Mouse (Mus musculus): ENCODE measurements around the gene Tmem258. TPM values are rescaled to one million over a fixed set of nuclear protein-coding genes. Genes with fewer than 3 reads are reported as not detected.
A peak's percentile ranks its signal among the peaks of the same experiment; 100 is the strongest.
"Not testable (repeated sequence)": the region's sequence is repeated elsewhere in the genome, so short reads cannot be mapped to it uniquely, and the experiment has no call there.

Gene Tmem258
- total RNA-seq (2014; rRNA removed) (41.1 and 63.0 TPM in 2 replicates), polyA plus RNA-seq (2012; rRNA removed) (80.0 and 133 TPM in 2 replicates)

GRCm38 (mm10) chr19:10203848-10204615, at the start of gene Tmem258, which contains the start of gene Fen1:
Tmem258 (plus strand) TSS chr19:10204014.
Fen1 (minus strand) TSS chr19:10204169.
- WGBS: under 1% methylated on average over 40 of the region's 40 CpGs
- peaks cover 5% of the 10 kb centered on the region; the same call in 1 of the 2 replicates for H3K36me3 ChIP-seq (ENCODE audit: control insufficient read depth, insufficient read depth, low read length)

DNA sequence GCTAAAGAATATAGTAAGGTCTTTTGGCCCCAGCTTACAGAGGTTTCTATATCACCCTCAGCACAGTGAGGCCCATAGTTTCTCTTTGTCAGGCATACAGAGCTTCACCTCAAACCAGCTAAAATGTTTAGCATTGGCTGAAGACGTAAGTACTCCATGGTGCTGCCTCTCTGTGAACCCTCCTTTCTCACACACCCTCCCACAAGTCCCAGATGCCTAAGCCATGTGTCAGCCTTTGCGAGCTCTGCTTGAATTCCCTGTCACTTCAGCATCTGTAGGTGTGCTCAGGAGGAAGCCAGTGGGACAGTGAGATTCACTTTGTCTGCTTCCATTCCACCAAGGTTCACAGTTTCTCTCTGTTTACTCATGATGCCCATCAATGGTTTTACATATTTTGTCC, 46.1 kb upstream of the Tmem258 start:
- H3K36me3 ChIP-seq (ENCODE audit: control insufficient read depth, insufficient read depth, low read length): no peaks in the 10 kb centered on the region
- no peaks in the 10 kb centered on the region for H3K4me1 ChIP-seq (ENCODE audit: control insufficient read depth, insufficient read depth, low read length)
- WGBS: 96% methylated on average over 2 of the region's 2 CpGs
- no peaks in the 10 kb centered on the region for H3K27me3 ChIP-seq (ENCODE audit: control insufficient read depth, insufficient read depth, low read length)
- no peak overlapping the region for H3K4me3 ChIP-seq (ENCODE audit: insufficient read depth, low read depth, low read length)
- no peaks in the 10 kb centered on the region for H3K79me2 ChIP-seq (ENCODE audit: control insufficient read depth, insufficient read depth, low read length)
- TF ChIP-seq POLR2A (IDR thresholded peaks at IDR 0.05; ENCODE audit: extremely low read depth, insufficient read depth, low read length): no peak
- no peak for TF ChIP-seq CTCF (IDR thresholded peaks at IDR 0.05; ENCODE audit: low read depth, low read length)
- H3K9ac ChIP-seq (ENCODE audit: low read depth, low read length): no peak overlapping the region
- no peak overlapping the region for H3K27ac ChIP-seq (replicated peaks; ENCODE audit: insufficient read depth, low read depth, low read length)
- DNase-seq (ENCODE audit: extremely low read depth, low read depth, low spot score): no peak

More at GRCm38 (mm10) chr19:10203848-10204615, at the start of gene Tmem258, which contains the start of gene Fen1:
- H3K9ac ChIP-seq (ENCODE audit: low read depth, low read length): peak within 1 kb of the TSS; percentile 84
- H3K4me3 ChIP-seq (ENCODE audit: insufficient read depth, low read depth, low read length): peak within 1 kb of the TSS; percentile 93
- H3K79me2 ChIP-seq (ENCODE audit: control insufficient read depth, insufficient read depth, low read length): no peaks in the 10 kb centered on the region
- DNase-seq (ENCODE audit: extremely low read depth, low read depth, low spot score): peak; percentile 78
- TF ChIP-seq POLR2A (IDR thresholded peaks at IDR 0.05; ENCODE audit: extremely low read depth, insufficient read depth, low read length): peak; percentile 61; the same call in 1 of the 2 replicates
- no peak for TF ChIP-seq CTCF (IDR thresholded peaks at IDR 0.05; ENCODE audit: low read depth, low read length)
- H3K27ac ChIP-seq (replicated peaks; ENCODE audit: insufficient read depth, low read depth, low read length): peak within 1 kb of the TSS; percentile 85
- peaks cover 2% of the 10 kb centered on the region for H3K4me1 ChIP-seq (ENCODE audit: control insufficient read depth, insufficient read depth, low read length)
- no peaks in the 10 kb centered on the region for H3K27me3 ChIP-seq (ENCODE audit: control insufficient read depth, insufficient read depth, low read length)

- no peak overlapping the region for H3K27ac ChIP-seq (replicated peaks; ENCODE audit: insufficient read depth, low read depth, low read length)
- H3K4me1 ChIP-seq (ENCODE audit: control insufficient read depth, insufficient read depth, low read length): peaks cover 17% of the 10 kb centered on the region
- no peaks in the 10 kb centered on the region for H3K79me2 ChIP-seq (ENCODE audit: control insufficient read depth, insufficient read depth, low read length)
- H3K36me3 ChIP-seq (ENCODE audit: control insufficient read depth, insufficient read depth, low read length): no peaks in the 10 kb centered on the region
- TF ChIP-seq POLR2A (IDR thresholded peaks at IDR 0.05; ENCODE audit: extremely low read depth, insufficient read depth, low read length): no peak
- no peak for TF ChIP-seq CTCF (IDR thresholded peaks at IDR 0.05; ENCODE audit: low read depth, low read length)
- no peaks in the 10 kb centered on the region for H3K27me3 ChIP-seq (ENCODE audit: control insufficient read depth, insufficient read depth, low read length)
- H3K4me3 ChIP-seq (ENCODE audit: insufficient read depth, low read depth, low read length): no peak overlapping the region
- no peak overlapping the region for H3K9ac ChIP-seq (ENCODE audit: low read depth, low read length)
- WGBS: 69% methylated on average over 3 of the region's 3 CpGs
- DNase-seq (ENCODE audit: extremely low read depth, low read depth, low spot score): no peak
These were observed 39.9 kb upstream of the Tmem258 start for GRCm38 (mm10) chr19:10163896-10164295.

GRCm38 (mm10) chr19:10165928-10166327, 37.9 kb upstream of the Tmem258 start:
- not testable (repeated sequence) for H3K9ac ChIP-seq (ENCODE audit: low read depth, low read length); H3K27me3 ChIP-seq (ENCODE audit: control insufficient read depth, insufficient read depth, low read length); H3K4me3 ChIP-seq (ENCODE audit: insufficient read depth, low read depth, low read length); H3K27ac ChIP-seq (replicated peaks; ENCODE audit: insufficient read depth, low read depth, low read length); H3K36me3 ChIP-seq (ENCODE audit: control insufficient read depth, insufficient read depth, low read length); H3K79me2 ChIP-seq (ENCODE audit: control insufficient read depth, insufficient read depth, low read length)
- peak; percentile 87 for DNase-seq (ENCODE audit: extremely low read depth, low read depth, low spot score)
- peaks cover 20% of the 10 kb centered on the region for H3K4me1 ChIP-seq (ENCODE audit: control insufficient read depth, insufficient read depth, low read length)
- WGBS: 37% methylated on average over 4 of the region's 4 CpGs

DNA sequence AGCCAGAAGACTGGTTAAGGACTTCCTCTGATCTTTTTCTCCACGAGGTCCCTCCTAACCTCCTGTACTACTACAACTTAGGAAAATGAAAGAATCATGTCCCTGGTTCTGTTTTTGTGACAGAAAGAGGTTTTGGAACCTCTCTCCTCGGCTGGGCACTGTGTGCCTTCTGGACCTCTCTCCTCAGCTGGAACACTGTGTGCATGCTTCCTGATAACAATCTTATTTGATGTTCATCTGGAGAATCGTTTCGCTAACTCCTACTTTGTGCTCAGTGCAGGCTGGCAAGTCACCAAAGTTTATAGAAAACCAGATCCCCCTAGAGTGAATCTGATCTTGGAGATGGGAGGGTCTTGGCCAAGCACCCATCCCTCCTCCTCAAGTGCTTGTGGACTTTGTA, 36.7 kb upstream of the Tmem258 start:
- no peak overlapping the region for H3K9ac ChIP-seq (ENCODE audit: low read depth, low read length)
- H3K27ac ChIP-seq (replicated peaks; ENCODE audit: insufficient read depth, low read depth, low read length): no peak overlapping the region
- peak; percentile 59 for DNase-seq (ENCODE audit: extremely low read depth, low read depth, low spot score)
- TF ChIP-seq CTCF (IDR thresholded peaks at IDR 0.05; ENCODE audit: low read depth, low read length): no peak
- no peak for TF ChIP-seq POLR2A (IDR thresholded peaks at IDR 0.05; ENCODE audit: extremely low read depth, insufficient read depth, low read length)
- H3K27me3 ChIP-seq (ENCODE audit: control insufficient read depth, insufficient read depth, low read length): no peaks in the 10 kb centered on the region
- H3K4me1 ChIP-seq (ENCODE audit: control insufficient read depth, insufficient read depth, low read length): peaks cover 20% of the 10 kb centered on the region
- no peaks in the 10 kb centered on the region for H3K36me3 ChIP-seq (ENCODE audit: control insufficient read depth, insufficient read depth, low read length)
- H3K79me2 ChIP-seq (ENCODE audit: control insufficient read depth, insufficient read depth, low read length): no peaks in the 10 kb centered on the region
- H3K4me3 ChIP-seq (ENCODE audit: insufficient read depth, low read depth, low read length): no peak overlapping the region
- WGBS: 33% methylated on average over 4 of the region's 4 CpGs

DNA sequence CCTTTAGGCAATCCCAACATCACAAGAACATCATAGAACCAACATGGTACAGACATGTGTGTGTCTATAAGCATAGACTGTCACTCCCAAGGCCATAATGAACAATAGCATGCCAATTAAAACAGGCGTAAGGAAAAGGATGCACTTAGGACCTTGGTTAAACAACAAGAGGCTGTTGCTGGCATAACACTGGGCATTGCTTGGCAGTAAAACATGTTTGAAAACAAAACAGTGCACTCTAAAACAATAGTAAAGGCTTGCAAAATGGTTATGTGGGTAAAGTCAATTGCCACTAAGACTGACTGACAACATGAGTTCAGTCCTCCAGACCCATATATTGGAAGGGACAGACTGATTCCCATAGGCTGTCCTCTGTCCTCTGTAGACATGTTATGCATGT, 35.9 kb upstream of the Tmem258 start:
- no peaks in the 10 kb centered on the region for H3K27me3 ChIP-seq (ENCODE audit: control insufficient read depth, insufficient read depth, low read length)
- peaks cover 20% of the 10 kb centered on the region for H3K4me1 ChIP-seq (ENCODE audit: control insufficient read depth, insufficient read depth, low read length)
- H3K36me3 ChIP-seq (ENCODE audit: control insufficient read depth, insufficient read depth, low read length): no peaks in the 10 kb centered on the region
- 24% methylated on average over 1 of the region's 1 CpGs for WGBS
- DNase-seq (ENCODE audit: extremely low read depth, low read depth, low spot score): peak; percentile 91
- H3K27ac ChIP-seq (replicated peaks; ENCODE audit: insufficient read depth, low read depth, low read length): peak overlapping the region; percentile 62
- TF ChIP-seq POLR2A (IDR thresholded peaks at IDR 0.05; ENCODE audit: extremely low read depth, insufficient read depth, low read length) (no peak), CTCF (IDR thresholded peaks at IDR 0.05; ENCODE audit: low read depth, low read length) (no peak)
- H3K4me3 ChIP-seq (ENCODE audit: insufficient read depth, low read depth, low read length): no peak overlapping the region
- no peak overlapping the region for H3K9ac ChIP-seq (ENCODE audit: low read depth, low read length)
- H3K79me2 ChIP-seq (ENCODE audit: control insufficient read depth, insufficient read depth, low read length): no peaks in the 10 kb centered on the region

Data from liver, adult 2 months (tissue).